Mouse (Mus musculus): ENCODE results near the gene Rfxank. TPM values are rescaled to one million over a fixed set of nuclear protein-coding genes. Genes with fewer than 3 reads are reported as not detected.

The Rfxank gene
- 16.9 and 18.8 TPM in 2 replicates for total RNA-seq (2021)
- long read RNA-seq, experiment 1, transcript Rfxank-201 (9 exons, 3,609 nt), result major isoform, 10 of 19 reads
- long read RNA-seq, experiment 1, partial matches to known transcripts, result 1 of 19 reads
- long read RNA-seq, experiment 1, other reads (novel, unspliced or antisense), result 5 of 19 reads
- long read RNA-seq, experiment 2, transcript Rfxank-201 (9 exons, 3,609 nt), result major isoform, 7 of 10 reads
- long read RNA-seq, experiment 2, partial matches to known transcripts, result 0 of 10 reads
- long read RNA-seq, experiment 2, other reads (novel, unspliced or antisense), result 1 of 10 reads

DNA sequence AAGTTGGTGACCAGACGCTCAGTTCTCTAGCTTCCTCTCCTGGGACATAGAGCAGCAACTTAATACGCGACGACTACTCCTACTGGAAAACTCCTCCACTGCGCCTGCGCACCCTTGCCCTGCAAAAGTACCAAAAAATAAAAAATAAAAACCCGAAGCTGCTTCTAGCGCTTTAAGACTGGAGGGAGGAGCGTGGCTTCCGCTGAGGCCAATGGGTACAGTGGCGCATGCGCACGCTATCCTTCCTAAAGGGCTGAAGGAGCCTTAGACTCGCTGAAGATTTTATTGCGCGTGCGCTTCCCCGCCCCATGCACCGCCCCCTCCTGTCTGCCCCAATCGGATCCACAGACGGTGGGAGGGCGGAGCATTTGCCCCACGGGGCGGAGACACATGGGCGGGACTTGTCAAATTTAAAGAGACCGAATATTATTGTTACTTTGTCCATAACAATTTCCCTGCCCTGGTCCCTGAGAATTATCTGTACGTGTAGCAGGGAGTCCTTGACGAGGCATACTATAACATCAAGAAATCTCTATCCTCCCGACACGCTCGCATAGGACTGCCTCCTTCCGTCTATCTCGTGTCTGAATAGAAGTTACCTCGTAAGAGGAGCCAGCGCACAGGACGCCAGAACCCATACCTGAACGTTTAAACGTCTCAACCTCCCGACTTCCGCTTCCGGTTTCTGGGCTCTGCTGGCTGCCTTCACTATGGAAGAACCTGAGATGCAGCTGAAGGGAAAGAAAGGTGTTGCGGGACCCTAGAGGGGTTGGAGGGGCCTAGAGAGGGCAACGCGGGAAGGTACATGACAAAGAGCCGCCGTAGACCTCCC, at the start of gene Rfxank, which contains the start of the genes Borcs8 and Mef2b:
Rfxank (minus strand) TSS at position 129 of the 832 bp plus-strand sequence.
Borcs8 (plus strand) TSS at position 474 of the 832 bp plus-strand sequence.
Mef2b (plus strand) TSS at position 686 of the 832 bp plus-strand sequence.
- peak; percentile 99 for DNase-seq

DNA sequence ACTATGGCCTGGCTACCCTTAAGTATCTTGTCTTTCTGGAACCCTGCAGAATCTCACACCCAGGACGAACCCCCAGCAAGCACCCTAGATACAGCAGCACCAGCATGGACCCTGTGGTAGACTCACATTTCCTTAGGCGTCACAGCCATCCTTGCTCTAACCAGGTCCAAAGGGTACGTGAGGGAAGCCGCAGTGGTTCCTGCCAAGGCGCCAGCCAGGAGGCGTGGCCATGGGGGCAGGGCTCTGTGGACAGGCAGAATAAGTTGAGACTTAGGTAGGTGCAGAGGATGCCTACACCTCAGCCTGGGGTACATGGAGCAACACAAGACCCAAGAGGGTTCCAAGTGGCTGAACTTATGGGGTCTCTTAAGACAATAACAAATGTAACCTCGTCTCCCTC, 49.8 kb upstream of the Rfxank start:
- no peak for DNase-seq

DNA sequence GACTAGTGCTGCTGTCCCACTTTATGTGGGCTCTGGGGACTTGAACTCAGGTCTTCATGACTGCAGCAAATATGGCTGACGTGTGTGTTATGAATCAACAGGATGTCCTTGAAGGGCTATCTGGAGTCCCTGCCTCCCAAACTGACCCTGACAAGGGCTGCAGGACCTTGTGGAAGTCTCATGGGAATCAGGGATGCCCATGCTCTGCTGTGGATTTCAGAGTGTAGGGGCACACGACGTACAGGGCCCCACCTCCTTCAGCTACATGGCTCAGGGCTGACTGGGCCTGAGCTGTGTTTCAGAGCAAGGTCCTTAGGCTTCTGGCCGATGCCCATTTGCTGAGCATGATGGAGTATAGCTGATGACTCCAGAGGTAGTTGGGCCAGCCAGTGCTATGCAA, 44.2 kb upstream of the Rfxank start:
- peak; percentile 53 for DNase-seq

DNA sequence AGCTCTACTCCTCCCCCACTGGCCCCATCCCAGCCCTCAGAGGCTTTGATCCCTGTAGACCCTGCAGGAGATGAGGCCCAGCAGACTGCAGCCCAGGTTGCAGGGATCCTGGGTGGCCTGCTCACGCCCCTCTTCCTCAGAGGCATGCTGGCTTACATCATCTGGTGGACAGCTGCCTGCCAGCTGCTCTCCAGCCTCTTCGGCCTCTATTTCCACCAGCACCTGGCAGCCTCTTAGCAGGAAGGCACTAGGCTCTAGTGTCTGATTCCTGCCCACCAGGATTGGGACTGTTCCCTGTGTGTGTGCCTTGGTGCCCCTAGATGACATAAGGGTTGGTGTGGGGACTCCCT, 42.9 kb upstream of the Rfxank start:
- no peak for DNase-seq

DNA sequence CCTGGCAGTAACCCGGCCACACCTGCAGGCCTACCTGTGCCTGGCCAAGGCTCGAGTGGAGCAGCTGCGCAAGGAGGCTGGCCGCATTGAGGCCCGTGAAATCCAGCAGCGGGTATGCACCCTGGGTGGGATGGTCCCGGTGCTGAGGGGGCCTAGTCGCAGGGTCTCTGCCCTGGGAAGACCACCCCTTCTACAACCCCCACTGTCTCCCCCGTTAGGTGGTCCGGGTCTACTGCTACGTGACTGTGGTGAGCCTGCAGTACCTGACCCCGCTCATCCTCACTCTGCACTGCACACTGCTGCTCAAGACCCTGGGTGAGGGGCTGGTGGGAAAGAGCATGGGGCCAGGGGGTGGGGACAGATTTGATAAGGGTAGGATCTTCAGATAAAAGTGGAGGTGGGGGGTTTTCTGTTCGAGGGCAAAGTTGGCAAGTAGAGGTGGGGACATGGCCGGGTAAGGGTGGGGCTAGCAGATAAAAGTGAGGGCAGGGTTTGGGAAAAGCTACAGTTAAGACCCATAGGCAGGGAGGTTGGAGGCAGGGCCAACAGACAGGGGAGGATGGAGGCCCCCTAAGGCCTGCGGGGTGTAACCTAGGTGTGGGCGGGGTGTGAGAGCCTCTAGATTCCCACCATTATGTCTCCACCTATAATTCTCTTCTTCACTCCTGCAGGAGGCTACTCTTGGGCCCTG, 42.4 kb upstream of the Rfxank start:
- DNase-seq, result no peak

DNA sequence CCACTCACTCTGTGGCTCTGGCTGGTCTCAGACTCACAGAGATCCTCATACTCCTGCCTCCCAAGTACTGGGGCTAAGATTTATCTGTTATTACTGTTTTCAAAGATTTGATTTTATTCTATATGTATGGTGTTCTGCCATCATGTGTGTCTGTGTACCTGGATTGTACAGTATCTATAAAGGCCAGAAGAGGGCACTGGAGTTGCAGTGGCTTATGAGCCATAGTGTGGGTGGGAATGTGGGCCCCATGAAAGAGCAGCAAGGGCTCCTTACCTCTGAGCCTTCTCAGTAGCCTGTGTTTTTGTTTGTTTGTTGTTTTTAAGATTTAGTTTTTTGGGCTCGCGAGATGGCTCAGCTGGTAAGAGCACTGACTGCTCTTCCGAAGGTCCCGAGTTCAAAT, 40.1 kb upstream of the Rfxank start:
- DNase-seq, result no peak

DNA sequence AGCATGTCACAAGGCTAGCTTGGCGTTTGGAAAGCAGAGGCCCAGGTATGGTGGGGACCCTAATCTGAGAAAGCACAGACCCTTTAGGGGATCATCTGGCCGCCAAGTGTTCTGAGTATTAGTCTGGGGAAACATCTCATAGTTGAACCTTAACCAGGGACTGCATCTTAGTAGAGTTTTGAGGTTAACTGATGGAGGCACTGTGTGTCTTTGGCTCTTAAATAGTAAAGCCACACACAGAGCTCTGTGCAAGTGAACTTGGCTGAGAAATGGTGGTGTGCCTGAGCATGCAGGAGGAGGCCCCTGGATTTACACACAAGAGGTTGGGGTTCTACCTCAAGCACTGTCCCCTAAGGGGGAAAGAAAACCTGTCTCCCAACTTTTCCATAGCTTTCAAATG, 39.3 kb upstream of the Rfxank start:
- DNase-seq, result no peak

DNA sequence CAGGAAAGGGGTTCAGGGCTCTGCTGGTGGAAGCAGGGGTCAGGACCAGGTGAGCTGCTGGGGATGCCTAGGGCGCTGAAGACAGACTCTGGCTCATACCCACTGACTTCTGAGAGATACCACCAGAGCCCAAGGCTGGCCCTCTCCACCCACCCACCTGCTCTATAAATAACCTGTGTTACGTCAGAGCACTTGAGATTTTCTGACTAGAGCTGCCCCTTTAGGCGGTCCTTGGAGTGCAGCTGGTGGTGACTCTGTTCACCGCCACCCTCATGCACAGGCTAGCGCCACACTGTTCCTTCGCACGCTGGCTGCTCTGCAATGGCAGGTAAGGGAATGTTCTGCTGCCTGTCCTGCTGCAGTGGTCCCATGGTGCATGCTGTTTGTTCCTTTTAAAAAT, 35.1 kb upstream of the Rfxank start:
- DNase-seq, result no peak

DNA sequence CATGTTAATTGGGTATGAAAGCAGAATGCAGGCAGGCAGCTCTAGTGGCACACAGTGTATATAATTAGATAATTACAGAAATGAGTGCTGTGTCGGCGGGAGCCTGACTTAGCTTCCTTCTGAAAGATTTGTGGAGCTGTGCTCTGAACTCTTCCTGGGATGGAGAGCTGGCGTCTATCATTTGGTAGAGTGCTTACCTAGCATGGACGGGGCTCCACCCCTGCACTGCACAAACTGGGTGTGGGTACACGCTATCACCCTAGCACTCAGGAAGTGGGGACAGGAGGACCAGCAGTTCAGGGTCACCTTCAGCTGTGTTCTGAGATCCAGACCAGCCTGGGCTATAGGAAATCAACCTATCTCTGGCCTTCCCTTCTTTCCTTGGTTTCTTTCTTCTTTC, 34.4 kb upstream of the Rfxank start:
- DNase-seq, result no peak

DNA sequence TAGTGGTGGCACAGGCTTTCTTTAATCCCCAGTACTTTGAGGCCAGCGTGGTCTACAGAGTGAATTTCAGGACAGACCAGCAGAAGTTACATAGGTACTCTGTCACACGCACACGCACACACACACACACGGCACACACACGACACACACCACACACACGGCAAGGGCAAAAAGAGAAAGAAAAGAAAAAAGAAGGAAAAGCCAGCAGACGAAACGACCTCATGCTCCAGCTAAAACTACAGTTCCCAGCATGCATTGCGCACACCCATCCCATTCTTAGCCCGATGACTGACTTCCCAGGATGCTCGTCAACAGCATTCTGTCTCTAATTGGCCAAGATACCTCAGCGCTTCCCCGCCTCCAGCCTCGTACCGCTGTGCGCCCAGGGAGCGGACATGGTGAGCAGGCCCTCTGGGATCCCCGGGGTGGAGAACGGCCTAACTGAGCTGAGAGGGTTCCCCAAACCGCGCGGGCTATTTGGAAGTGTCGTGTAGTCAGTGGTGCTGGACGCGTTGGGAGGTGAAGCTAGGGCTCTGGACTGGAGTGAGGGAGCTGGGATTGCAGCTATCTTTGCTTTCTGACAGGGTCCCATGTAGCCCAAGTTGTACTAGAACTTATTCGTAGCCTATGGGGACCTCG, 33.2 kb upstream of the Rfxank start, which contains the start of gene Tmem161a:
Tmem161a (plus strand) TSS at position 314 of the 639 bp plus-strand sequence.
- peak; percentile 95 for DNase-seq

DNA sequence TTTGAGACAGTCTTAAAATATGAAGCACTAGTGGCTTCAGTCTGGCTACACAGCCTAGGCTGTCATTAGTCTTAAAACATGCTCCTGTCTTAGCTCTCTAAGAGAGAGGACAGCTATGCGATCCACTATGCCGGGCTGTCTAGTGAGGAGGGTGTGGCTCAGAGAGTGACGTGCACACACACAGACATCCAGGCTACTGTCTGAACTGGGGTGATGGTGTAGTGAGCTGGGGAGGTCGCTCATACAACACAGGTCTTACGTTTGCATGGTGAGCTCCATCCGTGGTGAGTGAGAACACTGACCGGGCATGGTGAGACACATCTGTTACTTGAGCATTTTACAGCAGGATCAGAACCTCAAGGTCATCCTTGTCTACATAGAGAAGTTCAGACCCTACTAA, 32.3 kb upstream of the Rfxank start:
- DNase-seq, result no peak

DNA sequence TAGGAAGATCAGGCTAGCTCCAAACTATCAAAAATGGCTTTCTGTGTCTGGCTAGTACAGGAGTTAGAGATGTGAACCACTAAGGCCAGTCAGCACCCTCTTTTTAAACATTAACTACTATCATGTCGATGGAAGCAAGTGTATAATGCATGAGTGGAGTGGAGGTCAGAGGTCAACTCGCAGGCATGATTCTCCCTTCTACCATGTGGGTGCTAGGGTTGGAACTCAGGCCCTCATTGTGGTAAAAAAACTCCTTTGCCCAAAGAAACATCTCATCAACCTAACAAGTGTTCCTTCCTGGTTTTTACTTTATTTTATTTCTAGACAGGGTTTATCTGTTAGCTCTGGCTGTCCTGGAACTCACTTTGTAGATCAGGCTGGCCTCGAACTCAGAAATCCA, 31.8 kb upstream of the Rfxank start:
- DNase-seq, result no peak

DNA sequence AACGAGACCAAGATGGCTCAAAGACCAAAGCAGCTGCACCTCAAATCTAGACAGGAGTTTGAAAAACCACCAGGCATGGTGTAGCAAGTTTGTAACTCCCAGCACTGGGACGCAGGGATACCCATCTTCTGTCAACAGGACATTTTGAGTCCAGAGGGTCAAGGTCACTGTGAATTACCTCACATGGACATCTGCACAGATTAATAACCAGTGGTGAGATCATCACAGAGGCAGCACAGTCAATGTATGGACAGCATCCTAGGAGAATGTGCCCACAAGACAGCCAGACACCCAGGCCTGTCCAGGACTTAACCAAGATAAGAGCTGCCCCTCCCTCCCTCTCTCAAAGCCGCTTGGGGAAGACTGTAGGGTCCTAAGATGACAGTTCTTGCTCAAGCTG, 31.2 kb upstream of the Rfxank start:
- DNase-seq, result no peak

DNA sequence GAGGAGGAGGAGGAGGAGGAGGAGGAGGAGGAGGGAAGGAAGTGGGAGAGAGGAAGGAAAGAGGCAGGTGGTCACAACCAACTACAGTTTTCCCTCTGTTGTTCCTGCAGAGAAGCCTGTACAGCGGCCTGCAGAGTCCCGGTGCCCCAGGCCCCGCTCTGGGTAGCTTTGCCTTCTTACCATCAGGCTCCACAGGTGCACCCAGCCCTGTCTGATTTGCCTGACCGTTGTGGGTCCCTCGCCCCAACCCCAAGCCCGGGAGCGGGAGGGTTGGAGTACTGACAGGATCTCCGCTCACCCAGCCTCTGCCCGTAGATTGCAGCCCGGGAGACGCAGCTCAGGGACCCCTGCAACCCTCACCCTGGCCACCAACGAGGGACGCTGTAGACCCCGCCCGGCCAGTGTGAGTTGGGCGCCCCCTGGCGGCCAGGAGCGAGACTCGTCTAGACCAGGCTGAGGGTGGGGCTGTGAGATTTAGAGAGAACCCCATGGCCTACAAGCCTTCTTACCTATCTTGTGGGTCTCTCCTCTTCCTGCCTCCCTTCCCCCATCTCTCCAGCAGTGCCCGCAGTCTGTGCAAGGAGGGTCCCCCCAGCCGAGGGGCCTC, 27.7 kb upstream of the Rfxank start:
- peak; percentile 86 for DNase-seq

DNA sequence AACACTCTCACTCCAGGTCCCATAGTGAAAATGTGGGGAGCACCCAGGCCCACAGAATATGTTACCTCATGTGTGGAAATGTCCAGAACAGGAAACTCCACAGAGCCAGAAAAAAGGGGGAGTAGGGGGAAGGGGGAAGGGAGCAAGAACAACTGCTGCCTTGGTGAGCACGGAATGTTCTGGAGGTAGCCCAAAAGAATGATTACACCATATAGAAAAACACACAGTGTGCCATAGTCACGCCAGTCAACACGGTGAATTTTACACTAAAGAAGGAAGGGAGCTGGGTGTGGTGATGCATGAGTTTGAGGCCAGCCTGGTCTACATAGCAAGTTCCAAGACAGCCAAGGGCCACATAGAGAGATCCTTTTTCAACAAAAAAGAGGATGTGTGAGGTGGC, 24.4 kb upstream of the Rfxank start:
- DNase-seq, result no peak

DNA sequence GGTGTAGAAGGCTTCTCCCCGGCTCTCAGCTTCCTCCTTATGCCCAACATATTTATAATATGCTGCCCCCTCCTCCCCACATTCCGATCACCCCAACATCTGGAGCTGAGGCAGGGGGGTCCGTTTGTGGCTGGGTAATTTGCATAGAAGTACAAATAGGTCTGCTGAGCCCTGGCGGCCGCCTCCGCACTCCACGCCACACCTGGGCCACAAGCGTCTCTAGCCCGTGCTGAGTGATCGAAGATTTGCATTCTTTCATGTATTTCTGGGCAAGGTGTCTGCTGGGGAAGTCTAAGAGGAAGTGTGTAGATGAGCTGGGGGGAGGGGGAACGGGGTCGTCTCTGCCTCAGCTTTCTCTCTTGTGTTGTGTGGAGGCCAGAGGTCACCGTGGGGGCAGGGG, 21.1 kb upstream of the Rfxank start:
- no peak for DNase-seq

DNA sequence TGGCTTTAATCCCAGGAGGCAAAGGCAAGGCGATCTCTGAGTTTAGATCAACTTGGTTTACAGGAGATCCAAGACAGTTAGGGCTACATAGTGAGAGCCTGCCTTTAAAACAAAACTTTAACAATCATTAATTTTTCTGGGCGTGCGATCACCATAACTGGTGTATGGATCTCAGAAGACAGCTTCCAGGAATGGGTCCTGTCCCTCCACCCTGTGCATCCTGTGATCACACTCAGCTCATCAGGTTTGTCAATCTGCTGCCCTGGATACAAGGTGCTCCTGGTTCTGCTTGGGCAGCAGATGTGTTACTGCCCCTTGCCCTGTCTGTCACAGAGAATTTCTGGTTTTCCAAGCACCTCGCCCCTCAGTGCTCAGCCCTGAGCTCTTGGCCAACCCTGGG, 20.3 kb upstream of the Rfxank start:
- no peak for DNase-seq

DNA sequence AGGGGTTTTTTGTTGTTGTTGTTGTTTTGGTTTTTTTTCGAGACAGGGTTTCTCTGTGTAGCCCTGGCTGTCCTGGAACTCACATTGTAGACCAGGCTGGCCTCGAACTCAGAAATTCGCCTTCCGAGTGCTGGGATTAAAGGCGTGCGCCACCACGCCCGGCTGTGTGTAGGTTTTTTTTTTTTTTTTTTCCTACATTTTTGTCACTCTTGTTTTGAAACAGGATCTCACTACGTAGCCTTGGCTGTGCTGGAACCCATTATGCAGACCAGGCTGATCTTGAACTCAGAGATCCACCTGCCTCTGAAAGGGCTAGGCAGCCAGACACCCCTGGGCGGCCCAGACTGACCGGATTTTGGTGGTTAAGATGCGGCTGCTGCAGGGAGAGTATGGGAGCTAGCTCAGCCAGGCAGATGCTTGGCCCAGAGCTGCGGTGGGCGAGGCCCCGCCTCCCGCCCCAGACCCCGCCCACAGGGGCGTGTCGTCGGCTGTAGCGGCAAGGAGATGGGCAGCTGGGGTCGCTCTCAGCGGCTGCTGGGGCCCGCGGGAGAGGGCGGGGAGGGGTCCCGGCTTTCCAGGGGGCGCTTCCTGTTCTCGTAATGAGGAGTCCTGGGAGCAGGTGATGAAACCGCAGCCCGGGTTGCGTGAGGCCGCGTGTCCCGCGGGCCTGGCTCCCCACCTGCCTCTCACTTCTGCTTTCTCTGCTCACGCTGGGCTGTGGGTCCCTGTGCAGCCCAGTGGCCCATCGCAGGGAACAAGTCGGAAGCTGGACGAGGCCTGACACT, 19.3 kb upstream of the Rfxank start:
- DNase-seq, result peak; percentile 78

DNA sequence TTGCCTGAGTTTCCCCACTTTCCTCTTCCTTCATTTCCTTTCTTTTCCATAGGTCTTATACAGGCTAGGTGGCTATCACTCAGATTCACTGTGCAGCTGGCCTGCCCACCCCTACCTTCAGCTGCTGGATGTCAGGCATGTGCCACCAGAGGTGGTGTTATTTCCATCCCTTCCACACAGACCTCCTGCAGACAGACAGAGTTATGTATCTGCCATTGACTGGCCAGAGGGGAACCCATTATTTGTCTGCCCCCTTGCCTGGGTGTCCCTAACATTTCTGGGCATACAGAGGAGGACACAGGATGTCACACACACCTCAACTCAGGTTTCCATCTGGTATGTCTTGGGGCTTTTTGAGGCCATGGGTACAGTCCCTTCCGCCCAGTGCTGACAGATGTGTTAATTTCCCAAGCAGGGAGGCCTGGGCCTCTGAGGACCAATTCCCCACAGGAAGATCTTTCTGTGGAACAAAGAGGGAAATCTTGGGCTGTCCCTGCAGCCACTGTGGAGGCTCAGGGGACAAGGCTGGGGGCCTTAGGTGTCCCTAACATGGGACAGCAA, 18.4 kb upstream of the Rfxank start:
- no peak for DNase-seq

DNA sequence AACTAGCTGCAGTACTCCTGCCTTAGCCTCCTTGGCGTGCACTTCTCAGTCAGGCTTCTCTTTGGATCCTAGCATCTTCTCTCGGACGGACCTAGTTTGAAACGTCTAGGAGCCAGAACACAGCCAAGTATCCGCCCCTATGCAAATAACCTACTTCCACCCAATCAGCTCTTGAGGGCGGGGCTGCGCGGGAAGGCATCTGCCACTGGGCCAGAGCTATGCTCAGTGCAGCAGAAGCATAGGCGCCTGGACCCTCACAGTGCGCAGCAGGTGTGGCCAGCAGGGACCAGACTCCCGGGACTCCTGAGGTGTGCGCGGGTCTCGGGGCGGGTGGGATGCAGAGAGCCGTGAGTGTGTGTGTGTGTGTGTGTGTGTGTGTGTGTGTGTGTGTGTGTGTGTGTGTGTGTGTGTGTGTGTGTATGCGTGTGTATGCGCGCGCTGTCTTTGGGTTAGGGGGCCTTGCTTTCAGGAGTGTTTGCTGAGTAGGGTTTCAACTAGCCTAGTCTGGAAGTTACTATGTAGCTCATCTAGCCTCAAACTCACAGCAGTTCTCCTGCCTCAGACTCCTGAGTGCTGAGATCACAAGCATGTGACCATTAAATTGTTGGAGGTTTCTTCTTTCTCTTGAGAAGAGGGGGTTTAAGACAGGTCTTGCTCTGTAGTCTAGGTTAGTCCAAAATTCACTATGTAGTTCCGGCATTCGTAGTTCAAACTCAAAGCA, 13.7 kb upstream of the Rfxank start:
- DNase-seq, result peak; percentile 86

All from adrenal gland, postnatal 14 days (tissue).